Mouse (Mus musculus) induced T-regulatory cell, adult 2 months (primary cell): Measurements from ENCODE around the gene Xntrpc.
"Not testable (repeated sequence)": the region's sequence is repeated elsewhere in the genome, so short reads cannot be mapped to it uniquely, and the experiment has no call there.

Source experiments
- DNase-seq: peaks from one replicate; pipeline ENCODE4 v3.0.0-alpha.2; 2012; ENCODE audit warnings: low read depth

Gene Xntrpc

GRCm38 (mm10) chr7:102065046-102065891, at the start of gene Xntrpc, which contains the start of the genes Rnf121 and Xndc1:
Xntrpc (plus strand) TSS chr7:102065713.
Rnf121 (minus strand) TSS chr7:102065469.
Xndc1 (plus strand) TSS chr7:102065511.
- DNase-seq: peak; percentile 96

- DNase-seq: no peak
Measured at GRCm38 (mm10) chr7:102016936-102017335, 48.6 kb upstream of the Xntrpc start.

- DNase-seq: peak; percentile 53
Measured at GRCm38 (mm10) chr7:102017452-102017851, 48.1 kb upstream of the Xntrpc start.

- no peak for DNase-seq
Measured at GRCm38 (mm10) chr7:102018034-102018433, 47.5 kb upstream of the Xntrpc start.

GRCm38 (mm10) chr7:102018590-102018989, 46.9 kb upstream of the Xntrpc start, which contains the start of gene Il18bp:
Il18bp (minus strand) TSS chr7:102018690.
- DNase-seq: no peak

GRCm38 (mm10) chr7:102019362-102019761, 46.2 kb upstream of the Xntrpc start:
- DNase-seq: no peak

GRCm38 (mm10) chr7:102020934-102021333, 44.6 kb upstream of the Xntrpc start:
- DNase-seq: not testable (repeated sequence)

GRCm38 (mm10) chr7:102023821-102024220, 41.7 kb upstream of the Xntrpc start:
- DNase-seq: no peak

GRCm38 (mm10) chr7:102025187-102026119, 40.1 kb upstream of the Xntrpc start:
- no peak for DNase-seq

GRCm38 (mm10) chr7:102034904-102035303, 30.6 kb upstream of the Xntrpc start:
- peak; percentile 29 for DNase-seq

- DNase-seq: no peak
Measured at GRCm38 (mm10) chr7:102035534-102035933, 30.0 kb upstream of the Xntrpc start.

GRCm38 (mm10) chr7:102037318-102037717, 28.2 kb upstream of the Xntrpc start:
- DNase-seq: no peak

- DNase-seq: no peak
Measured at GRCm38 (mm10) chr7:102042314-102042713, 23.2 kb upstream of the Xntrpc start.

- peak; percentile 67 for DNase-seq
Measured at GRCm38 (mm10) chr7:102048524-102048923, 17.0 kb upstream of the Xntrpc start.

- DNase-seq: no peak
Measured at GRCm38 (mm10) chr7:102061353-102061752, 4.2 kb upstream of the Xntrpc start.

GRCm38 (mm10) chr7:102062203-102062602, 3.3 kb upstream of the Xntrpc start:
- DNase-seq: no peak

GRCm38 (mm10) chr7:102063891-102064290, 1.6 kb upstream of the Xntrpc start:
- DNase-seq: peak; percentile 51

GRCm38 (mm10) chr7:102064655-102065045, 863 bp upstream of the Xntrpc start:
- no peak for DNase-seq

- DNase-seq: peak; percentile 20
Measured at GRCm38 (mm10) chr7:102066363-102066762, 850 bp downstream of the Xntrpc start.

- peak; percentile 74 for DNase-seq
Measured at GRCm38 (mm10) chr7:102076714-102077296, 11.3 kb downstream of the Xntrpc start.

GRCm38 (mm10) chr7:102078517-102078916, 13.0 kb downstream of the Xntrpc start:
- DNase-seq: peak; percentile 68

- no peak for DNase-seq
Measured at GRCm38 (mm10) chr7:102080311-102080710, 14.8 kb downstream of the Xntrpc start.
